Mouse (Mus musculus) kidney, adult 11 months (tissue): Measurements from ENCODE around the gene Mtrr.

Source experiments
- DNase-seq: peaks from one replicate; pipeline ENCODE4 v3.0.0; 2022

The Mtrr gene

GRCm38 (mm10) chr13:68581747-68582516 lies at the start of gene Mtrr, which contains the start of gene Fastkd3:
Mtrr (minus strand) TSS chr13:68582149.
Fastkd3 (plus strand) TSS chr13:68582234.
- peak; percentile 97 for DNase-seq

- no peak for DNase-seq
Measured at GRCm38 (mm10) chr13:68627041-68627440, 45.1 kb upstream of the Mtrr start.

GRCm38 (mm10) chr13:68622792-68623191 lies 40.8 kb upstream of the Mtrr start:
- DNase-seq = no peak

GRCm38 (mm10) chr13:68607652-68608405 lies 25.9 kb upstream of the Mtrr start:
- DNase-seq = no peak

- peak; percentile 70 for DNase-seq
Measured at GRCm38 (mm10) chr13:68605689-68606126, 23.8 kb upstream of the Mtrr start.

- DNase-seq = no peak
Measured at GRCm38 (mm10) chr13:68603085-68603484, 21.1 kb upstream of the Mtrr start.

- DNase-seq = no peak
Measured at GRCm38 (mm10) chr13:68601184-68601583, 19.2 kb upstream of the Mtrr start.

- no peak for DNase-seq
Measured at GRCm38 (mm10) chr13:68598953-68599352, 17.0 kb upstream of the Mtrr start.

GRCm38 (mm10) chr13:68597667-68598066 lies 15.7 kb upstream of the Mtrr start:
- peak; percentile 11 for DNase-seq

- no peak for DNase-seq
Measured at GRCm38 (mm10) chr13:68597199-68597598, 15.2 kb upstream of the Mtrr start, which contains the start of gene 1700001L19Rik. 1700001L19Rik (plus strand) TSS chr13:68597421.

- DNase-seq = no peak
Measured at GRCm38 (mm10) chr13:68593797-68594196, 11.8 kb upstream of the Mtrr start.

GRCm38 (mm10) chr13:68588352-68588751 lies 6.4 kb upstream of the Mtrr start:
- no peak for DNase-seq

- DNase-seq = no peak
Measured at GRCm38 (mm10) chr13:68585441-68585840, 3.5 kb upstream of the Mtrr start.

GRCm38 (mm10) chr13:68583961-68584360 lies 2.0 kb upstream of the Mtrr start:
- no peak for DNase-seq

GRCm38 (mm10) chr13:68582517-68582780 lies 500 bp upstream of the Mtrr start:
- DNase-seq = peak; percentile 17

GRCm38 (mm10) chr13:68581086-68581740 lies 736 bp downstream of the Mtrr start:
- no peak for DNase-seq

GRCm38 (mm10) chr13:68577945-68578344 lies 4.0 kb downstream of the Mtrr start:
- DNase-seq = no peak

GRCm38 (mm10) chr13:68574398-68574797 lies 7.6 kb downstream of the Mtrr start:
- no peak for DNase-seq

- peak; percentile 78 for DNase-seq
Measured at GRCm38 (mm10) chr13:68572966-68573913, 8.7 kb downstream of the Mtrr start.

GRCm38 (mm10) chr13:68572247-68572646 lies 9.7 kb downstream of the Mtrr start:
- no peak for DNase-seq

- peak; percentile 38 for DNase-seq
Measured at GRCm38 (mm10) chr13:68569589-68570336, 12.2 kb downstream of the Mtrr start.

GRCm38 (mm10) chr13:68568548-68568947 lies 13.4 kb downstream of the Mtrr start:
- DNase-seq = no peak
